Mouse (Mus musculus) heart, embryonic 14.5 days (tissue): ENCODE results near the gene Plce1. TPM values are rescaled to one million over a fixed set of nuclear protein-coding genes. Genes with fewer than 3 reads are reported as not detected.

Experiments used
- ATAC-seq: fragments of 200-750 bp; cut with Nextera tagmentation; 2 replicates; pipeline ENCODE4 v1.8.0; 2017; ENCODE audit warnings: low read depth, moderate TSS enrichment; ENCODE audit not compliant: insufficient number of reproducible peaks, insufficient read depth, low FRiP score
- H3K27ac ChIP-seq, 2 experiments: fragments of 200-500 bp in 1 of 2; fragments of 300-500 bp in 1 of 2; sonication (generic) in 1 of 2; replicated peaks in 1 of 2; 2 replicates each; pipeline ENCODE4 v1.5.1; 2012 to 2014; ENCODE audit warnings: low read depth in 2 of 2, low read length in 2 of 2, control low read depth in 1 of 2, mild to moderate bottlenecking in 1 of 2, mixed read lengths in 1 of 2; ENCODE audit not compliant: control insufficient read depth in 1 of 2, insufficient read depth in 1 of 2
- H3K27me3 ChIP-seq: fragments of 300-500 bp; sonication (generic); 2 replicates; pipeline ENCODE4 v1.6.1; 2014; ENCODE audit warnings: mild to moderate bottlenecking, low read length, control low read depth; ENCODE audit not compliant: control insufficient read depth, insufficient read depth
- H3K36me3 ChIP-seq: fragments of 300-500 bp; sonication (generic); 2 replicates; pipeline ENCODE4 v1.6.1; 2014; ENCODE audit warnings: mild to moderate bottlenecking, control low read depth, low read length, mixed read lengths; ENCODE audit not compliant: control insufficient read depth, insufficient read depth
- H3K4me1 ChIP-seq, 2 experiments: fragments of 200-500 bp in 1 of 2; fragments of 300-500 bp in 1 of 2; sonication (generic) in 1 of 2; 2 replicates each; pipeline ENCODE4 v1.6.1; 2012 to 2014; ENCODE audit warnings: low read length in 2 of 2, control low read depth in 1 of 2, mixed read lengths in 1 of 2; ENCODE audit not compliant: control insufficient read depth in 2 of 2, insufficient read depth in 2 of 2
- H3K4me2 ChIP-seq: fragments of 300-500 bp; sonication (generic); 2 replicates; pipeline ENCODE4 v1.6.1; 2014; ENCODE audit warnings: mild to moderate bottlenecking, low read length
- H3K4me3 ChIP-seq, 2 experiments: fragments of 200-500 bp in 1 of 2; fragments of 300-500 bp in 1 of 2; sonication (generic) in 1 of 2; 2 replicates each; pipeline ENCODE4 v1.5.1; 2012 to 2014; ENCODE audit warnings: low read length in 2 of 2, mild to moderate bottlenecking in 2 of 2, control low read depth in 1 of 2, low read depth in 1 of 2, moderate library complexity in 1 of 2; ENCODE audit not compliant: control insufficient read depth in 1 of 2, insufficient read depth in 1 of 2
- H3K9ac ChIP-seq: fragments of 300-500 bp; sonication (generic); 2 replicates; pipeline ENCODE4 v1.6.1; 2014; ENCODE audit warnings: mild to moderate bottlenecking, low read length
- H3K9me3 ChIP-seq: fragments of 300-500 bp; sonication (generic); 2 replicates; pipeline ENCODE4 v1.6.1; 2016; ENCODE audit warnings: low read length, control low read depth; ENCODE audit not compliant: control insufficient read depth
- WGBS: fragments of 180-500 bp; shearing (Covaris S2); extraction: QIAGEN DNeasy Blood & Tissue Kit; methylation state at CpG from one replicate; pipeline ENCODE4 v1.1.7; 2014; 5-methylcytosine and 5-hydroxymethylcytosine counted together
- polyA plus RNA-seq: library from polyadenylated mRNA; unstranded; fragments of >200 nt; fragmentation: Nextera tagmentation; extraction: Ambion mirVana; gene quantifications from 2 replicates; pipeline ENCODE4 v1.2.1, GENCODE M21; 2014

The Plce1 gene
- polyA plus RNA-seq, 1 experiment from 2014 or later: 7.8 TPM

DNA sequence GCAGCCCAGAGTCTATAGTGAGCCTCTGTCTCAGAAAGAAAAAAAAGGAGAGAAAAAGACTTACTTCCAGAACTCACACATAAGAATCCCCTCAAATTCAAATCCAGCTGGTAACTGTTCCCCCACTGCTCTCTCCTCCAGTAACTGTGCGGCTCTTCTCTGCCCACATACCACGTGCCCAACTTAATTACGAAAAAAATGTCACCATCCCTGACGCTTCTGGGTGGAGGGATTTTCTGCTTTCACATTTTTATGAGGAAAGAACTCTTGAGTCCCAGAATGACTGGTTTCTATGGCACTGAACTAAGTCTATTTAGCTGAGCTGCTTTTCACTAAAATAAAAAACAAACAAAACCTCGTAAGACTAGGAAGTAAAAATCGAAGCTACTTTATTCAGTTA, 306.8 kb downstream of the Plce1 start:
- Histone ChIP-seq H3K9me3 (no peaks in the 10 kb centered on the region), H3K27ac (no peak overlapping the region), H3K27me3 (no peaks in the 10 kb centered on the region), H3K36me3 (peaks cover 60% of the 10 kb centered on the region), H3K4me2 (no peak overlapping the region), H3K4me1 (no peaks in the 10 kb centered on the region), H3K4me3 (no peak overlapping the region), H3K9ac (no peak overlapping the region)
- WGBS: 90% methylated on average over 6 of the region's 6 CpGs
- no peak for ATAC-seq

DNA sequence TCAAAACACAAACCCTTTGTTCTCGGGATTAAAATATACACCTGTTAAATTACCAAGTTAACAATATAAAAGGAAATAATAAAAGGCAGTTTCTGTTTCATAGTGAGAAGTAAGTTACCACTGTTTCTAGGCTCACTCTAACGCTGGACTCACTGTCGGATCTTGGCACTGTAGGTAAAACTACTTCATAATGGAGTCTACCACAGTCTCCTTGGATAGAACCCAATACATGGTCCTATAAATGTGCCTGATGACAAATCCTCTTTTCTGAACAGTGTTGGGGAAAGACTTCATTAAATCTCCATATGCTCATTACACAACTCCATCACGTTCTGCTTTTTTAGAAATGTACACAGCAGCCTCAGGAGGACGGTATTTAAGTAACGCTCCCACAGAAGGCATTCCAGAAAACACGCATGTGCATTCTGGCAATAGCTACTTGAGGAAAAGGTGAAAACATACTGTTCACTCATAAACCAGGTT, 312.7 kb downstream of the Plce1 start:
- Histone ChIP-seq H3K27ac (no peak overlapping the region), H3K9me3 (no peaks in the 10 kb centered on the region), H3K4me1 (no peaks in the 10 kb centered on the region), H3K36me3 (peaks cover 93% of the 10 kb centered on the region), H3K4me2 (no peak overlapping the region), H3K9ac (no peak overlapping the region), H3K4me3 (no peak overlapping the region), H3K27me3 (no peaks in the 10 kb centered on the region)
- WGBS: 92% methylated on average over 7 of the region's 7 CpGs
- ATAC-seq: no peak

DNA sequence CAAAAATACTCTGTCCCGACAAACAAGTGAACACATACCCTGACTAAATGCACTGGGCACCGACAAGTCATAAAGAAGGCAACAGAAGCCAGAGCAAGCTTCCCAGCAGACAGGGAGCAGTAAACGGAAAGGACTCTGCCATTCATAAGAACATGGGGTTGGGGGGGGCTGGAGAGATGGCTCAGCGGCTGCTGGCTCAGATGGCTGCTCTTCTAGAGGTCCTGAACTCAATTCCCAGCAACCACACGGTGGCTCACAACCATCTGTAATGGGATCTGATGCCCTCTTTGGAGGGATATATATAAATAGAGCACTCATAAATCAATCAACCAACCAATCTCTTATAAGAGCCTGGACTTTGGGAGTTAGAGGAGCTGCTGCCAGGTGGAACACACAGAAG, 315.6 kb downstream of the Plce1 start:
- Histone ChIP-seq H3K4me1 (no peaks in the 10 kb centered on the region), H3K4me2 (no peak overlapping the region), H3K9ac (no peak overlapping the region), H3K27me3 (no peaks in the 10 kb centered on the region), H3K27ac (no peak overlapping the region), H3K36me3 (peaks cover 87% of the 10 kb centered on the region), H3K9me3 (no peaks in the 10 kb centered on the region), H3K4me3 (no peak overlapping the region)
- 72% methylated on average over 5 of the region's 5 CpGs for WGBS
- no peak for ATAC-seq

DNA sequence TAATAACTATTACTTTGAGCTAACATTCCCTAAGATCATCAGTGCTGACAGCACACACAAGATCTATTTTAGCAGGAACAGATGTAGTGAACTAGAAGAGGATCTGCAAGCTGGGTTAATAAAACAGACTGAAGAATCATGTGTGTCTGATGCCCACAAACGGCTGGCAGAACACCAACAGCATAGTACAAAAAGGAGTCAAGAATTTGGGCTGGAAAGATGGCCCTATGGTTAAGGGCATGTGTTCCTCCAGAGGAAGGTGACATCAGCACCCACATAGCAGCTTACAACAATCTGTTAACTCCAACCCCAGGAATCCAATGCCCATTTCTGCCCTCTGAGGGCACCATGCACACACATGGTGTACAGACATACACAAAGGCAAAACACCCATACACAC, 317.4 kb downstream of the Plce1 start:
- H3K27me3 ChIP-seq: no peaks in the 10 kb centered on the region
- H3K36me3 ChIP-seq: peaks cover 89% of the 10 kb centered on the region
- no peak overlapping the region for H3K27ac ChIP-seq
- no peak overlapping the region for H3K4me3 ChIP-seq
- no peak overlapping the region for H3K9ac ChIP-seq
- 67% methylated on average over 1 of the region's 1 CpGs for WGBS
- no peaks in the 10 kb centered on the region for H3K9me3 ChIP-seq
- H3K4me2 ChIP-seq: no peak overlapping the region
- no peak for ATAC-seq
- no peaks in the 10 kb centered on the region for H3K4me1 ChIP-seq

DNA sequence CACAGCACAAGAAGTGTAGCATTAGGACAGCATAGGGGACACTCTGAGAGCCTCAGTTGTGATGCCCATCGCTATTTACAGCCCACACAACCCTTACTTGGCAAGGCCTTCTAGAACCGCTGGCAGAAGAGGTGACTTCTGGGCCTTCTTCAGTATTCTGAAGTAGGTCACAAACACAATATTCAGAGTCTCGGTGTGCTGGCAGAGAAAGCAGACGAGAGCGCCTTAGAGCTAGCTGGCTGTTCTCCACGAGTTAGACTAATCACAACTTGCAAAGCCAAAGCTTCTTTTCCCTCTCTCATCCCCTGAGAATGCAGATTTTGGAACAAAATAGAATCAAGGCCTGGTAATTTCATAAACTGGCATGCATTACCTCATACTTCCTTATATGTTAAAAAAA, 317.9 kb downstream of the Plce1 start:
- WGBS: 94% methylated on average over 6 of the region's 6 CpGs
- Histone ChIP-seq H3K9ac (no peak overlapping the region), H3K27me3 (no peaks in the 10 kb centered on the region), H3K27ac (no peak overlapping the region), H3K36me3 (peaks cover 89% of the 10 kb centered on the region), H3K4me3 (no peak overlapping the region), H3K4me2 (no peak overlapping the region), H3K9me3 (no peaks in the 10 kb centered on the region), H3K4me1 (no peaks in the 10 kb centered on the region)
- ATAC-seq: no peak

DNA sequence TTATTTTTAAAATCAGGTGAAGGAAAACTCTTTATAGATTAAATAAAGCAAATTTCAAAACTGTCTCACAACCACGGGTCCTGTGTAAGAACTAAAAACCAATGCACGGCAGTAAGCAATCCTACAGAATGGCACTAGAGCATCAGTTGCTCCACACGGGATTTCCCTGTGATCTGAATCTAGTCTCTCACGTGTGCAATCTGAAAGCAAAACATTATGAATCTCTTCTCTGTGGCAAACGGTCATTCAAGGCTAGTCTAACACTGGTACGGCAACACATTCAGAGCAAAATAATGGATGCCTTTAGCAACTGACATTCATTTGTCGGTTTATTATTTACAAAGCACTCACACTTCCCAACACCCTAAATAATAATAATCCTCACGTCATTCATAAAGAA, 337.3 kb downstream of the Plce1 start:
- H3K9ac ChIP-seq: peak overlapping the region; percentile 83
- peak overlapping the region; percentile 77 to 85; a peak in 3 of 4 replicates for H3K4me3 ChIP-seq
- H3K9me3 ChIP-seq: no peaks in the 10 kb centered on the region
- peak overlapping the region; percentile 93 for H3K4me2 ChIP-seq
- H3K36me3 ChIP-seq: peaks cover 25% of the 10 kb centered on the region
- H3K27ac ChIP-seq: no peak overlapping the region
- no peak for ATAC-seq
- no peaks in the 10 kb centered on the region for H3K27me3 ChIP-seq
- peaks cover 0 to 7% of the 10 kb centered on the region in 2 experiments; a peak in 3 of 4 replicates for H3K4me1 ChIP-seq
- WGBS: 36% methylated on average over 8 of the region's 8 CpGs

DNA sequence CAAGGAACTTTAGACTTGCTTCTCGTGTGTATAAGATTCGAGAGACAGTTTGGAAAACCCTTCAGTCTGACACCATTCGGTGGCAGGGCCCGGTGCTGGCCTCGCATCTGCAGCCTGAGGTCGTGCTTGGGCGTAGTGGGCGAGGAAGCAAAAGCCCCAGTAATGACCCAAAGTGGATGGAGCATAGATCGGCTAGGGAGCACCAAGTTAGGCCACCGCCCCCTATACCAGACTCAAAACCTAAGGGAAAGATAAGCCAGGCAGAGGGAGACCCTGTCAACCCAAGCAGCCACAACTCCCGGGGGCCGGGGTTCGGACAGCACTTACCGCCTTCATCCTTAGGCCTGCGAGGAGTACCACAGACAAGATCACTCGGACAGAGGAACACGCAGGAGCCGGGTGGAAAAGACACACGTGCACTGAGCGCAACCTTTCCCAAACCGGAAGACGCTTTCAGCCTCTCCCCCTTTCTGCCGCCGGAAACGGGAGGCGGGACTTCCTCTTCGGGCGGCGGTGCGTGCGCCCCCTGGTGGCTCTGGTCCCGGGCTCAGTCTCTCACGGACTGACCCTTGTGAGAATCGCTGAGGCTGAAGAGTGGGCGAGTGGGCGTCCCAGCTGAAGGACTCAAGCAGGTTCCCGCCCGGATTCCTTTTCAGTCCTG, 338.0 kb downstream of the Plce1 start, which contains the start of gene Noc3l:
TSS of gene Noc3l (minus strand) at position 472 of the 661 bp plus-strand sequence.
- H3K9ac ChIP-seq: peak within 1 kb of the TSS; percentile 83
- ATAC-seq: peak; percentile 91
- no peaks in the 10 kb centered on the region for H3K9me3 ChIP-seq
- WGBS: under 1% methylated on average over 38 of the region's 38 CpGs
- H3K27me3 ChIP-seq: no peaks in the 10 kb centered on the region
- peak within 1 kb of the TSS in 1 of 2 experiments; percentile 24; a peak in 1 of 4 replicates for H3K27ac ChIP-seq
- peaks cover 0 to 7% of the 10 kb centered on the region in 2 experiments; a peak in 3 of 4 replicates for H3K4me1 ChIP-seq
- H3K4me2 ChIP-seq: peak within 1 kb of the TSS; percentile 93
- H3K4me3 ChIP-seq: peak within 1 kb of the TSS; percentile 77 to 85
- peaks cover 19% of the 10 kb centered on the region for H3K36me3 ChIP-seq
